In the genomic region with DNA sequence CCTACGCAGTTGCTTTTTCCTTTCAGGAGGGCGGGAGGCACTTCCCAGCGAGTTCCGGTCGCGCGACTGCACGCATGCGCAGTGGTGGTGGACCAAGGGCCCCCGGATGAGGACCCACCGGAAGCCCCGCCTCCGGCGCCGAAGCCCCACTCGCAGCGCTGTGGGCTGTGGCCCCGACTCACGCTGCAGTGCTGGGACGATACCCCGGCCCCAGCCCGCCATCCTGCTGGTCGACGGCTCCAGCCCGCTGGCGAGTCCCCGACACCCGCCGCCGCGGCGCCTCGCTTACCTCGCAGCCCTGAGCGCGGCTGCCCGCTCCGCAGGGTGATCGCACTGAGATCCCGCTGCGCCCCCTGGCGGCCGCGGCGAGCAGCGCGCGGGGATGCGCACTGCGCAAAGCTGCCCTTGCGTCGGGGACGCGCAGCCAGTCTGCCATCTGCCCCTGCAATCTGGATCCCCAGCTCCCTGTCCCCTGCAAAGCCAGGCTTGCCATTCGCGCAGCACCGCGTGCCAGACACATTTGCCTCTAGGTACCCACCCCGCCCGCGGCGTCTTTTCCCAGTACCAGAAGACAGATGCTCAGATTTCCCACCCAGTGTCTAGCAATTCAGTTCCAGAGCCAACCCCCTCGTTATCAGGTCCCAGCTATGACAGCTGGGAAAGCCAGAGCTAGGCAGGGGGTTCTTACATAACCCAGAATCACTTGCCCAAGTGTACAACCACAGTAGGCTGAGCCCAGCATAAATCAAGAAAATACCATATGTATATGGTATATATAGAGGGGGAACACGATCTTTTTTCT, we compare ENCODE assay signal across 8 mouse cellular contexts. TPM values are rescaled to one million over a fixed set of nuclear protein-coding genes. Genes with fewer than 3 reads are reported as not detected.
DNase-seq lines count a peak whose midpoint lies in the region; ATAC-seq lines count a peak whose summit lies in the region.

Gene Hlcs (minus strand): TSS at position 343 of the 802 bp plus-strand sequence.

- peak; percentile 92 for ATAC-seq in hindbrain, embryonic 15.5 days (ENCODE audit: low FRiP score, low read depth)

- peaks cover 22% of the 10 kb centered on the region for H3K4me1 ChIP-seq in hindbrain, embryonic 15.5 days (replicated peaks)

- no peaks in the 10 kb centered on the region for H3K9me3 ChIP-seq in hindbrain, embryonic 15.5 days

- DNase-seq in R1 (ENCODE audit: low read depth, low spot score): peak; percentile 95
- DNase-seq in cerebellum, postnatal 25 days: peak; percentile 99
- peak; percentile 97 to 99 for DNase-seq in frontal cortex, postnatal 36 days (ENCODE audit: low spot score in 2 of 2)
- DNase-seq in left cerebral cortex, adult 18-20 months (ENCODE audit: low spot score in 2 of 2): peak; percentile 97 to 98
- DNase-seq in right cerebral cortex, adult 18-20 months: peak; percentile 97
- peak; percentile 97 for DNase-seq in urinary bladder, postnatal 10 days (ENCODE audit: low spot score)

- H3K27ac ChIP-seq in hindbrain, embryonic 15.5 days (replicated peaks): peak within 1 kb of the TSS; percentile 100
- peak within 1 kb of the TSS; percentile 87 for H3K27ac ChIP-seq in macrophage

- H3K79me2 ChIP-seq in macrophage (ENCODE audit: inconsistent target): no peaks in the 10 kb centered on the region

- H3K27me3 ChIP-seq in hindbrain, embryonic 15.5 days: no peaks in the 10 kb centered on the region

- peak within 1 kb of the TSS; percentile 65 for H3K4me3 ChIP-seq in hindbrain, embryonic 15.5 days
- H3K4me3 ChIP-seq in macrophage (ENCODE audit: inconsistent target): peak within 1 kb of the TSS; percentile 62

- H3K9ac ChIP-seq in hindbrain, embryonic 15.5 days: peak within 1 kb of the TSS; percentile 83

- under 1% methylated on average over 64 of the region's 64 CpGs for WGBS in hindbrain, embryonic 15.5 days
- under 1% methylated on average over 61 of the region's 64 CpGs for WGBS in macrophage (ENCODE audit: missing documents)

- no peaks in the 10 kb centered on the region for H3K36me3 ChIP-seq in hindbrain, embryonic 15.5 days
- H3K36me3 ChIP-seq in macrophage (ENCODE audit: inconsistent target): no peaks in the 10 kb centered on the region

- peak within 1 kb of the TSS; percentile 78 for H3K4me2 ChIP-seq in hindbrain, embryonic 15.5 days

RNA-seq across cellular contexts. Expression of gene Hlcs, which starts in this region (rescaled TPM):
- 9.4 and 9.6 TPM in 2 replicates for polyA plus RNA-seq in hindbrain, embryonic 15.5 days (2015; fragmentation: Nextera tagmentation; extraction: Ambion mirVana)
- total RNA-seq in left cerebral cortex, adult 18-20 months (2021): 10 to 100 TPM; 16.8 to 17.7 TPM
- 10 to 100 TPM in 11 of 26 experiments, 1 to 10 TPM in 15; 2.5 to 19.3 (median 9.0) TPM for total RNA-seq in macrophage (2018; cell fraction: chromatin; rRNA removed)
- total RNA-seq in macrophage (2018; cell fraction: cytosol; rRNA removed): 1 to 10 TPM; 2.1 to 4.9 (median 3.6) TPM
- total RNA-seq in macrophage (2018; cell fraction: nucleus; rRNA removed): 10 to 100 TPM in 9 of 26 experiments, 1 to 10 TPM in 17; 2.4 to 17.0 (median 8.1) TPM
- polyA plus RNA-seq in macrophage (2018): 2.8 to 6.0 TPM (median 5.2 TPM) in 3 replicates

Comparison
In these comparisons a context has a peak if more than half of its experiments do, and no peak if none do; other contexts are left out.
1. Peak in every context shown above with its lines: DNase-seq, ATAC-seq, H3K4me3 ChIP-seq and H3K27ac ChIP-seq.